Mouse (Mus musculus) liver, adult 2 months (tissue): ENCODE measurements around the gene Pilrb2. TPM values are rescaled to one million over a fixed set of nuclear protein-coding genes. Genes with fewer than 3 reads are reported as not detected.
"Not testable (repeated sequence)": the region's sequence is repeated elsewhere in the genome, so short reads cannot be mapped to it uniquely, and the experiment has no call there.

Source experiments
- DNase-seq: peaks from one replicate; pipeline ENCODE4 v3.0.0-alpha.2; 2011; ENCODE audit warnings: low read depth, low spot score; ENCODE audit errors: extremely low read depth
- H3K27ac ChIP-seq: fragments of 200-500 bp; replicated peaks from 2 replicates; pipeline ENCODE4 v1.5.1; 2012; ENCODE audit warnings: low read depth, mild to moderate bottlenecking, control low read depth, inconsistent platforms, low read length; ENCODE audit not compliant: insufficient read depth
- H3K27me3 ChIP-seq: fragments of 200-500 bp; 2 replicates; pipeline ENCODE4 v1.6.1; 2012; ENCODE audit warnings: mild to moderate bottlenecking, moderate library complexity, low read length, inconsistent platforms; ENCODE audit not compliant: control insufficient read depth, insufficient read depth
- H3K36me3 ChIP-seq: fragments of 200-500 bp; 2 replicates; pipeline ENCODE4 v1.6.1; 2012; ENCODE audit warnings: low read length, inconsistent platforms; ENCODE audit not compliant: control insufficient read depth, insufficient read depth
- H3K4me1 ChIP-seq: fragments of 200-500 bp; 2 replicates; pipeline ENCODE4 v1.6.1; 2011; ENCODE audit warnings: low read length; ENCODE audit not compliant: control insufficient read depth, insufficient read depth
- H3K4me3 ChIP-seq: fragments of 200-500 bp; 2 replicates; pipeline ENCODE4 v1.5.1; 2011; ENCODE audit warnings: low read depth, mild to moderate bottlenecking, control low read depth, low read length, moderate library complexity; ENCODE audit not compliant: insufficient read depth
- H3K79me2 ChIP-seq: fragments of 200-500 bp; 2 replicates; pipeline ENCODE4 v1.6.1; 2012; ENCODE audit warnings: inconsistent platforms, mild to moderate bottlenecking, low read length, moderate library complexity; ENCODE audit not compliant: control insufficient read depth, insufficient read depth
- H3K9ac ChIP-seq: fragments of 200-500 bp; 2 replicates; pipeline ENCODE4 v1.6.1; 2012; ENCODE audit warnings: low read depth, mild to moderate bottlenecking, control low read depth, inconsistent platforms, low read length
- CTCF ChIP-seq: fragments of 200-500 bp; IDR thresholded peaks from 2 replicates; pipeline ENCODE4 v1.5.1; 2011; ENCODE audit warnings: low read depth, low read length, control low read depth
- POLR2A ChIP-seq: fragments of 200-500 bp; IDR thresholded peaks from 2 replicates; pipeline ENCODE4 v1.6.1; 2011; ENCODE audit warnings: low read length, control low read depth; ENCODE audit not compliant: insufficient read depth; ENCODE audit errors: extremely low read depth
- WGBS: fragments of 180-500 bp; shearing (Covaris S2); methylation state at CpG from one replicate; pipeline ENCODE4 v1.1.7; 2018; 5-methylcytosine and 5-hydroxymethylcytosine counted together
- polyA plus RNA-seq: library from polyadenylated mRNA; depleted of rRNA; stranded (reverse); fragments of >200 nt; gene quantifications from 2 replicates; pipeline ENCODE4 v1.2.3, GENCODE M21; 2012
- total RNA-seq: library from RNA; depleted of rRNA; stranded (reverse); fragments of >200 nt; gene quantifications from 2 replicates; pipeline ENCODE4 v1.2.3, GENCODE M21; 2014

Pilrb2 gene
- total and polyA plus RNA-seq, 2 experiments = 3.7 to 4.4 TPM

DNA sequence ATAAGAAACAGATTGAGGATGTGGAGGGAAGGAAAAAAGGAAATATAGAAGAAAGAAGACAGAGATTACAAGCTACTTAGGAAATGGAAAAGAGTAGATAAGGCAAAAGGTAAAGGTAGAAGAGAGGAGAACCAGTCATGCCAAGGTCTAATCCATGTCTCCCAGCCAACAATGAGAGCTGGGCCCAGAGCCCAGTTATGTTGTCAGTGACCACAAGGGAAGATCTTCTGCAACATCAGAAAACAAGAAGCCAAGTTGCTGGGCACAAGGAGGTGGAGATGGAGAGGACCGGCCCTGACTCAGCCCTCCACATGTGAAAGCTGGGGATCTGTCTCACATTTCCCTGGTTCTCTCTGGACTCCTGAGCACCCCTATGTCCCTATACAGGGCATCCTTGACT is 16.1 kb upstream of the Pilrb2 start:
- 47% methylated on average over 1 of the region's 1 CpGs for WGBS
- H3K27me3 ChIP-seq = no peaks in the 10 kb centered on the region

DNA sequence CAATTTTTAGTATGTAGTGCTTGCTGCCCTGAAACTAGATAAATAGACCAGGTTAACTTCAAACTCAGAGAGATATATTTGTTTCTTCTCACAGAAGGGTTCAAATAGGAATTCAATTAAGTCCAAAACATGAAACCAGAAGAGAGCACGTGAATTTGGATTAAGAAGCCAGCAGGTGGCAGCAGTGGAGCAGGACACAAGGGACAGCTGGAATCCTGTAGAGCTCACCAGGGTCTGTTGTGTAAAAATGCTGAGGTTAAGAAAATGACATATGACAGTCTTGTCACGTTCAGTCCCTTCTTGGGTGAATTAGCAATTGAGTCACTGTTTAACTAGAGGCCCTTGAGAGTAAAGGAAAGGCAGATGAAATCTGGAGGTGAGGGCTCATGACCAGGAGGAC is 14.3 kb upstream of the Pilrb2 start:
- Histone ChIP-seq H3K4me1 (no peaks in the 10 kb centered on the region), H3K4me3 (no peak overlapping the region), H3K27ac (no peak overlapping the region), H3K9ac (no peak overlapping the region), H3K27me3 (no peaks in the 10 kb centered on the region), H3K36me3 (no peaks in the 10 kb centered on the region), H3K79me2 (no peaks in the 10 kb centered on the region)
- DNase-seq = peak; percentile 53
- TF ChIP-seq POLR2A (no peak), CTCF (peak; percentile 63)
- WGBS = 5% methylated on average over 2 of the region's 2 CpGs

More for the DNA sequence above, 16.1 kb upstream of the Pilrb2 start:
- TF ChIP-seq CTCF = no peak
- no peak for TF ChIP-seq POLR2A
- DNase-seq = peak; percentile 52
- Histone ChIP-seq H3K4me1 (no peaks in the 10 kb centered on the region), H3K79me2 (no peaks in the 10 kb centered on the region), H3K9ac (no peak overlapping the region), H3K4me3 (no peak overlapping the region), H3K27ac (no peak overlapping the region), H3K36me3 (peaks cover 8% of the 10 kb centered on the region)

GRCm38 (mm10) chr5:137883345-137883744 is 11.7 kb upstream of the Pilrb2 start:
- no peak overlapping the region for H3K9ac ChIP-seq
- no peak overlapping the region for H3K27ac ChIP-seq
- H3K36me3 ChIP-seq = no peaks in the 10 kb centered on the region
- DNase-seq = no peak
- H3K4me1 ChIP-seq = no peaks in the 10 kb centered on the region
- 65% methylated on average over 3 of the region's 3 CpGs for WGBS
- no peaks in the 10 kb centered on the region for H3K27me3 ChIP-seq
- no peaks in the 10 kb centered on the region for H3K79me2 ChIP-seq
- H3K4me3 ChIP-seq = no peak overlapping the region
- TF ChIP-seq POLR2A = no peak
- no peak for TF ChIP-seq CTCF

- Histone ChIP-seq H3K27me3 (no peaks in the 10 kb centered on the region), H3K27ac (no peak overlapping the region), H3K36me3 (no peaks in the 10 kb centered on the region), H3K79me2 (no peaks in the 10 kb centered on the region), H3K9ac (no peak overlapping the region), H3K4me3 (no peak overlapping the region), H3K4me1 (no peaks in the 10 kb centered on the region)
- peak; percentile 38 for DNase-seq
- TF ChIP-seq CTCF = no peak
- no peak for TF ChIP-seq POLR2A
- WGBS = 73% methylated on average over 4 of the region's 4 CpGs
Measured at GRCm38 (mm10) chr5:137882922-137883321, 11.3 kb upstream of the Pilrb2 start.

GRCm38 (mm10) chr5:137877860-137878259 is 6.2 kb upstream of the Pilrb2 start:
- H3K4me3 ChIP-seq = no peak overlapping the region
- no peaks in the 10 kb centered on the region for H3K36me3 ChIP-seq
- TF ChIP-seq POLR2A (no peak), CTCF (peak; percentile 55; the same call in 1 of the 2 replicates)
- H3K4me1 ChIP-seq = no peaks in the 10 kb centered on the region
- no peak overlapping the region for H3K9ac ChIP-seq
- H3K27ac ChIP-seq = no peak overlapping the region
- no peak for DNase-seq
- H3K79me2 ChIP-seq = no peaks in the 10 kb centered on the region
- 65% methylated on average over 2 of the region's 2 CpGs for WGBS
- no peaks in the 10 kb centered on the region for H3K27me3 ChIP-seq

DNA sequence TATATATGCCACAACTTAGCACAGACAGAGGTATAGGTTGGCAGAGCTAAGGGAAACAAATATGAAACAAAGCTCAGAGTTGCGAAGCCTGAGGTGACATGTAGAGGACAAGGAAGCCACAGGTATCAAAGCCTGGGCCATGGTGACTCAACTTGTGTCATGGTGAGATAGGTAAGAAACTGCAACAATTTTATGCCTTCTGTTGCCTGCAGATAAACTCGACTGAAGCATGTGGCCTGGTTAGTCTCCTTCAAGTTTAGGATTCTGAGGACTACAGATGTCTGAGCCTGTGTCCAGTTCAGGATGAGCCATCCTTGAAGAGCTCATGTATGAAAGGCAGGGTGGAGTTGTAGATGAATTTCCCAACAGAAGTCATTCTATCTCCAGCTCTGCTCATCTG is 3.4 kb upstream of the Pilrb2 start:
- DNase-seq = no peak
- Histone ChIP-seq H3K79me2 (no peaks in the 10 kb centered on the region), H3K9ac (no peak overlapping the region), H3K27ac (no peak overlapping the region), H3K4me1 (no peaks in the 10 kb centered on the region), H3K36me3 (no peaks in the 10 kb centered on the region), H3K27me3 (no peaks in the 10 kb centered on the region), H3K4me3 (no peak overlapping the region)
- TF ChIP-seq POLR2A = no peak
- TF ChIP-seq CTCF = no peak
- WGBS = 91% methylated on average over 2 of the region's 2 CpGs

- H3K27ac ChIP-seq, H3K79me2 ChIP-seq, DNase-seq, H3K4me3 ChIP-seq, H3K36me3 ChIP-seq, H3K9ac ChIP-seq, H3K27me3 ChIP-seq, H3K4me1 ChIP-seq: not testable (repeated sequence)
- 19% methylated on average over 1 of the region's 1 CpGs for WGBS
Measured at GRCm38 (mm10) chr5:137872381-137872702, 727 bp upstream of the Pilrb2 start.

GRCm38 (mm10) chr5:137868600-137868999 is 3.0 kb downstream of the Pilrb2 start:
- WGBS = 86% methylated on average over 2 of the region's 2 CpGs
- DNase-seq, H3K27ac ChIP-seq, H3K79me2 ChIP-seq, H3K9ac ChIP-seq, H3K4me1 ChIP-seq, H3K27me3 ChIP-seq, H3K4me3 ChIP-seq, H3K36me3 ChIP-seq: not testable (repeated sequence)

GRCm38 (mm10) chr5:137864008-137864407 is 7.6 kb downstream of the Pilrb2 start:
- not testable (repeated sequence) for H3K9ac ChIP-seq, H3K27me3 ChIP-seq, H3K4me3 ChIP-seq, H3K79me2 ChIP-seq, DNase-seq, H3K36me3 ChIP-seq, H3K27ac ChIP-seq, H3K4me1 ChIP-seq
- 95% methylated on average over 1 of the region's 1 CpGs for WGBS
